Mouse (Mus musculus) lung, postnatal 0 days (tissue): Measurements from ENCODE around the gene Xpr1. TPM values are rescaled to one million over a fixed set of nuclear protein-coding genes. Genes with fewer than 3 reads are reported as not detected.

Source experiments
- ATAC-seq: fragments of 200-750 bp; cut with Nextera tagmentation; 2 replicates; pipeline ENCODE4 v1.8.0; 2017; ENCODE audit warnings: moderate library complexity
- DNase-seq: peaks from one replicate; pipeline ENCODE4 v3.0.0-alpha.2; 2016; ENCODE audit warnings: low spot score
- H3K27ac ChIP-seq: fragments of 300-500 bp; sonication (generic); 2 replicates; pipeline ENCODE4 v1.5.1; 2014; ENCODE audit warnings: antibody characterized with exemption, mild to moderate bottlenecking, low read length, mixed read lengths
- H3K27me3 ChIP-seq: fragments of 300-500 bp; sonication (generic); replicated peaks from 2 replicates; pipeline ENCODE4 v1.6.1; 2014; ENCODE audit warnings: low read length, mixed read lengths; ENCODE audit not compliant: insufficient read depth
- H3K36me3 ChIP-seq: fragments of 300-500 bp; sonication (generic); 2 replicates; pipeline ENCODE4 v1.6.1; 2014; ENCODE audit warnings: low read length, mixed read lengths; ENCODE audit not compliant: insufficient read depth
- H3K4me1 ChIP-seq: fragments of 300-500 bp; sonication (generic); 2 replicates; pipeline ENCODE4 v1.6.1; 2014; ENCODE audit warnings: antibody characterized with exemption, low read depth, low read length, mixed read lengths; ENCODE audit not compliant: insufficient read depth
- H3K4me2 ChIP-seq: fragments of 300-500 bp; sonication (generic); replicated peaks from 2 replicates; pipeline ENCODE4 v1.6.1; 2014; ENCODE audit warnings: low read depth, mild to moderate bottlenecking, low read length, moderate library complexity, mixed read lengths
- H3K4me3 ChIP-seq: fragments of 300-500 bp; sonication (generic); 2 replicates; pipeline ENCODE4 v1.5.1; 2014; ENCODE audit warnings: low read depth, low read length
- H3K9ac ChIP-seq: fragments of 300-500 bp; sonication (generic); replicated peaks from 2 replicates; pipeline ENCODE4 v1.6.1; 2014; ENCODE audit warnings: low read depth, mild to moderate bottlenecking
- H3K9me3 ChIP-seq: fragments of 300-500 bp; sonication (generic); 2 replicates; pipeline ENCODE4 v1.6.1; 2016; ENCODE audit warnings: low read length, mixed read lengths
- CTCF ChIP-seq: IDR thresholded peaks from 2 replicates; pipeline ENCODE4 v1.5.1; 2016; ENCODE audit warnings: antibody characterized with exemption, mild to moderate bottlenecking
- EP300 ChIP-seq: IDR thresholded peaks from 2 replicates; pipeline ENCODE4 v1.6.1; 2016; ENCODE audit warnings: antibody characterized with exemption, mild to moderate bottlenecking, control low read depth
- WGBS: fragments of 180-500 bp; shearing (Covaris S2); extraction: QIAGEN DNeasy Blood & Tissue Kit; methylation state at CpG from one replicate; pipeline ENCODE4 v1.1.7; 2014; 5-methylcytosine and 5-hydroxymethylcytosine counted together
- polyA plus RNA-seq: library from polyadenylated mRNA; unstranded; fragments of >200 nt; fragmentation: Nextera tagmentation; extraction: Ambion mirVana; gene quantifications from 2 replicates; pipeline ENCODE4 v1.2.1, GENCODE M21; 2015

Gene Xpr1
- polyA plus RNA-seq, 1 experiment from 2014 or later: 5.8 TPM

DNA sequence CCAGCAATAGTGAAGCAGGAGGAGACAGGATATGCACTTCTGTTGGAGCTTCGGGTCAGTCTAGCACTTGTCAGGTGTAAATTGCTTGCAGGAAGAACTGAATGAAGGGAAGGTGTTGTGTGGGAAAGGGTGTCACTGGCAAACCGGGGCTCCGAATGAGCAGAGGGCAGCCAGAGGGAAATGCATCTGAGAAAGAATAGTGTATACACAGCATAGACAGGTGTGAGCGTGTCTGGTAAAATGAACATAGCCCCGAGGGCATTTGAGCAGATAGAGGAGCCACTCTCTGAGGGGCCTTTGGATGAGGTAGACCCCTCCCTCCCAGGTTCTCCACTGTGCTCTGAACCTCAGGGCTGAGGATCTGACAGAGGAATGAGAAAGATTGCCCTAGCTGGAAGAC, 169.2 kb downstream of the Xpr1 start:
- no peaks in the 10 kb centered on the region for H3K9me3 ChIP-seq
- no peak overlapping the region for H3K4me3 ChIP-seq
- H3K36me3 ChIP-seq: no peaks in the 10 kb centered on the region
- 0 out of 2 replicates have a peak, but pooled peaks cover 5% of the 10 kb centered on the region for H3K4me1 ChIP-seq
- no peak overlapping the region for H3K9ac ChIP-seq
- H3K4me2 ChIP-seq: no peak overlapping the region
- 0 out of 2 replicates have a peak, but pooled peaks cover 5% of the 10 kb centered on the region for H3K27me3 ChIP-seq
- DNase-seq (no peak), ATAC-seq (no peak)
- no peak for TF ChIP-seq EP300
- no peak for TF ChIP-seq CTCF
- WGBS: 33% methylated on average over 5 of the region's 5 CpGs
- no peak overlapping the region for H3K27ac ChIP-seq

DNA sequence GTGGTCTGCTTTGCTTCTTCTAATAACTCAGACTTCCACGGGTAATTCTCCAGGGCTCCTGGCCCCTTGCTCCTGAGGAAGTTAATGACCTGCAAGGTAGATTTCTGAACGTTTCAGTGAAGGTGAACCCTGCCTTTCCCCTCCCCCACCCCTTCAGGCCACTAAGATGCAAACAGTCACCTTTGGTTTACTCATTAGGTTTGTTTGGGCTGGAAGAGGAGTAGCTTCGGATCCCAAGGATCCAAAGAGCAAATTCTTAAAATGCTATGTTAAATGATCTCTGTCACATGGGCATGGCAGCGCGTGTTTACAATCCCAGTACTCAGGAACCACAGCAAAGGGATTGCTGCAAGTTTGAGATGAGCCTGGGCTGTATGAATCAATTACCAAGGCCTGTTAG, 169.8 kb downstream of the Xpr1 start:
- Histone ChIP-seq H3K4me1 (0 out of 2 replicates have a peak, but pooled peaks cover 5% of the 10 kb centered on the region), H3K36me3 (no peaks in the 10 kb centered on the region), H3K27ac (no peak overlapping the region), H3K4me2 (no peak overlapping the region), H3K27me3 (0 out of 2 replicates have a peak, but pooled peaks cover 5% of the 10 kb centered on the region), H3K9ac (no peak overlapping the region), H3K4me3 (no peak overlapping the region), H3K9me3 (no peaks in the 10 kb centered on the region)
- 22% methylated on average over 5 of the region's 5 CpGs for WGBS
- DNase-seq: no peak
- ATAC-seq: no peak
- TF ChIP-seq CTCF (no peak), EP300 (no peak)

DNA sequence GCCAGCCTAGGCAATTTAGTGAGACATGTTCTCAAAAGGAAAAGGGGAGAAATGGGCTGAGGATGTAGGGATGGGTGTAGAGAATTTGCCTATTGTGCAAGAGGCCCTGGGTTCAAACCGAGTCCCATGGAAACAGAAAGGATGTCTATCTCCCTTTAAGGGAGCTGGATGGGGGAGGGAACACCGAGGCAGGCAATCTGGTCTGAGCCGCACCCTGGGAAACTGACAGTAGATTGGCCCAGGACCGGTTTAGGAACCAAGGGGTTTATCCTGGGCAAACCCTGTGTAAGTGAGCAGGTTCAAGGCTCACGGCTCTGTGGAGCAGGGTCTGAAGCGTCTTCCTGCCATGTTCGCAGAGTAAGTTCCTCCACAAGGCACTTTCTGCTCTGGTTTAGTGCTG, 171.7 kb downstream of the Xpr1 start:
- 0 out of 2 replicates have a peak, but pooled peaks cover 5% of the 10 kb centered on the region for H3K27me3 ChIP-seq
- H3K27ac ChIP-seq: no peak overlapping the region
- 0 out of 2 replicates have a peak overlapping the region, but pooled peaks have one; percentile 84 for H3K4me2 ChIP-seq
- no peaks in the 10 kb centered on the region for H3K36me3 ChIP-seq
- 76% methylated on average over 7 of the region's 7 CpGs for WGBS
- no peak for TF ChIP-seq EP300
- no peak for TF ChIP-seq CTCF
- no peak for DNase-seq
- H3K4me1 ChIP-seq: 0 out of 2 replicates have a peak, but pooled peaks cover 5% of the 10 kb centered on the region
- no peak overlapping the region for H3K4me3 ChIP-seq
- H3K9ac ChIP-seq: no peak overlapping the region
- no peak for ATAC-seq
- no peaks in the 10 kb centered on the region for H3K9me3 ChIP-seq

DNA sequence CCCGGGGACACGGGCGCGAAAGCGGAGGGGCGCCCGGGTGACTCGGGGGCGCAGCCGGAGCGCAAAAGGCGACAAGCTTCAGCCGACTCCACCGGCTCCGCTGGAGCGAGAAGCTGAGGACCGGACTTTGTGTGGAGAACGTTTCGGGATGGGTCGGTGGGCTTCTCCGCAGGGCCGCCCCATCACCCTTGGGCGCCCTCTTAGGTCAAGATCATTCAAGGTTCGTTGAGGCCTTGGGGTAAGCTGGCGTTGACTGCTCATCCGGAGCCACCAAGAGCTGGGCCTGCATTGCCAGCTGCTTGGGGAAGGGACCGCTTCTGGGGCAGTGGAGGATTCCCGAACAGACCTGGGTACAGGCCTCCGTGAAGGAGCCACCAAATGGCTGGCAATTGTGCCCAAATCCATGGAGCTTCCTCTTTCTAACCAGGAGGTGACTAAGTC, 172.4 kb downstream of the Xpr1 start:
- peak; percentile 10; the same call in 1 of the 2 replicates for ATAC-seq
- 5% methylated on average over 29 of the region's 29 CpGs for WGBS

DNA sequence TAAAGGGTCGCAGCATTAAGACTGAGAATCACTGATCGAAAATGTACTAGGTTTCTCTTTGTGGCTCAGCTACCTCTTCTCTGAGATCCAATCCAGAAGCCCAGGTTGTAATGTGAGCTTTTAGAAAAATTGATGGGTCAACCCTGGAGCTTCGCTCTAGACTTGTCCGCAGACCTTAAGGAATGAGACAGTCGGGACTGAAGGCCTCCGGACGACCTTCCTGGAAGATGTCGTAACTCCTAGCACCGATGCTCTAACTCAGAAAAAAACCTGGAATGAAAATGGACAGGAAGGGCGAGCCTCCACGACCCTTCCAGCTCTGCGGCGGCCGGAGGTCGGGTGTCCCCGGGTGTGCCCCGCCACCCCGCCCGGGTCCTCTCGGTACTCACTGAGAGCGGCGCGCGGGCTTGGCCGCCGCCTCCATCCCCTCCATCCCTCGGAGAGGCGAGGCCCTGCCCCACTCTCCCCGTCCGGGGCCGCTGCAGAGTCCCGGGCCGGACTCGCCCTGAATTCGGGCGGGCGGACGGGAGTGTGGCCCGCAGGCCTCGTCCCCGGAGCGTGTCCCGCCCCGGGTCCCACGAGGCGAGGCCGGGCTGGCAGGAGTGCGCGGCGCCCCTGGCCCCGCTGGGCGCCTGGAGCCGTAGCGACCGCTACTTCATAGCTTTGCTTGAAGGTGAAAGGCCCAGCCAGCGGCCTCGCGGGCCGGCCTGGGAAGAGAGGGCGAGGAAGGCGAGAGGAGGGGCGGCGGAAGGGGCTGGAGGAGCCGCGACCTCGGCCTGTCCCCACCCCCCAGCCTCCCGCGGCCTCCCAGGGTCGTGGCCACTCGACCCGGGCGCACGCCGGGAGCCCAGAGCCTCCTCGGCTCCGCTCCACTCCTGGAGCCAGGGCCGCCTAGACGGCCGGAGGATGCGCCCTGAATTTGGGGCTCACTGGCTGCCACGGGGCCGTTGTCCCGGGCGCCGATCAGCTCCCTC, 173.1 kb downstream of the Xpr1 start, which contains the start of gene BC034090:
Gene BC034090 (minus strand): TSS at position 648 of the 974 bp plus-strand sequence.
- Histone ChIP-seq H3K27me3 (0 out of 2 replicates have a peak, but pooled peaks cover 5% of the 10 kb centered on the region), H3K9me3 (no peaks in the 10 kb centered on the region), H3K4me1 (0 out of 2 replicates have a peak, but pooled peaks cover 5% of the 10 kb centered on the region), H3K4me2 (peak within 1 kb of the TSS; percentile 84), H3K9ac (peak within 1 kb of the TSS; percentile 71), H3K4me3 (peak within 1 kb of the TSS; percentile 53), H3K36me3 (no peaks in the 10 kb centered on the region), H3K27ac (peak within 1 kb of the TSS; percentile 82)
- TF ChIP-seq CTCF (peak; percentile 6; the same call in 1 of the 2 replicates), EP300 (no peak)
- DNase-seq (peak; percentile 63), ATAC-seq (peak; percentile 86)
- 3% methylated on average over 64 of the region's 85 CpGs for WGBS

More for the DNA sequence above, 172.4 kb downstream of the Xpr1 start:
- Histone ChIP-seq H3K27me3 (0 out of 2 replicates have a peak, but pooled peaks cover 5% of the 10 kb centered on the region), H3K4me3 (peak overlapping the region; percentile 53), H3K9me3 (no peaks in the 10 kb centered on the region), H3K36me3 (no peaks in the 10 kb centered on the region), H3K9ac (peak overlapping the region; percentile 71), H3K4me2 (peak overlapping the region; percentile 84), H3K27ac (peak overlapping the region; percentile 82), H3K4me1 (0 out of 2 replicates have a peak, but pooled peaks cover 5% of the 10 kb centered on the region)
- no peak for TF ChIP-seq EP300
- no peak for TF ChIP-seq CTCF
- no peak for DNase-seq

DNA sequence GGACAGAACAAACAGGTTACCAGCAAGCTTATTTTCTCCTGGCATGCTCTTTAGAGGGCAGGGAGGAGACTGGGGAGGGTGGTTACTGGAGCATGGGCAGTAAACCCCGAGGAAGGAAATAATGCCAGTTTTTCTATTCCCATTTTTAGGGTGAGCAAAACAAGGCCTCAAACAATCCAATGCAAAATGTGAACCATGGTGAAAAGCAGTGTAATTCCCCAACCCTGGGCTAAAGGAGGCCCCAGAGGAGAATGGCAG, 174.8 kb downstream of the Xpr1 start:
- Histone ChIP-seq H3K9ac (no peak overlapping the region), H3K36me3 (no peaks in the 10 kb centered on the region), H3K9me3 (no peaks in the 10 kb centered on the region), H3K4me1 (0 out of 2 replicates have a peak, but pooled peaks cover 5% of the 10 kb centered on the region), H3K4me3 (no peak overlapping the region), H3K4me2 (no peak overlapping the region), H3K27ac (no peak overlapping the region), H3K27me3 (0 out of 2 replicates have a peak, but pooled peaks cover 5% of the 10 kb centered on the region)
- 69% methylated on average over 1 of the region's 1 CpGs for WGBS
- no peak for DNase-seq
- no peak for TF ChIP-seq EP300
- no peak for TF ChIP-seq CTCF
- ATAC-seq: no peak
